8 mouse cellular contexts compared by ENCODE assay signal in the genomic region with DNA sequence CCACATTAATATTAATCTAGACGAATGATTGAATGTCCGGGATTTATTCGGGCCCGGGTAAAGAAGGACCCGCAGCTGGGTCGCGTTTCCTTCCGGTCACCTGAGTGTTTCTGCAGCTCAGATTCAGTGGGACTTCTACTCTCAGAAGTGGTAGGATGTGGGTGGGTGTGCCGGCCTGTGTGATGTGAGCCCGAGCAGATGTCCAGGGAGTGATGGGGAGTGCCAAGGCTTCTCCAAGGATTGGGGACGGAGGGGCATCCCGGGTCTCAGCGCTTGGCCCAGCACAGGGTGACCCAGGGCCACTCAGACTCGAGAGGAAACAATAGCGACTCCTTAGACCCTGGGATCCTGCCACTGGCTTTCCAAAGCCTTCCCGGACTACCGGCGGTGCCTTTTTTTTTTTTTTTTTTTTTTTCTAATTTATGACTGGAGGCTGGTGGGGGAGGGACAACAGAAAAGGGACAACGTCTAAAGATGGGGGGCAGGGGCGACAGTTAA. TPM values are rescaled to one million over a fixed set of nuclear protein-coding genes. Genes with fewer than 3 reads are reported as not detected.
DNase-seq lines count a peak whose midpoint lies in the region; ATAC-seq and TF ChIP-seq lines count a peak whose summit lies in the region.

A gene (plus strand): TSS at position 497 of the 498 bp plus-strand sequence.

- peak within 1 kb of the TSS; percentile 92 for H3K4me2 ChIP-seq in heart, embryonic 13.5 days
- peak within 1 kb of the TSS; percentile 88 for H3K4me2 ChIP-seq in forebrain, postnatal 0 days (ENCODE audit: low read depth)
- peak within 1 kb of the TSS; percentile 88 for H3K4me2 ChIP-seq in midbrain, embryonic 12.5 days (replicated peaks)

- intact Hi-C loops in heart, postnatal 36 days (cut with DNase I): loop anchor here (2.0 kb wide), 1 partner anchor 67 kb away; no protein-coding TSS in a partner anchor

- no peaks in the 10 kb centered on the region for H3K36me3 ChIP-seq in heart, embryonic 13.5 days
- no peaks in the 10 kb centered on the region for H3K36me3 ChIP-seq in forebrain, postnatal 0 days (ENCODE audit: insufficient read depth)
- no peaks in the 10 kb centered on the region for H3K36me3 ChIP-seq in midbrain, embryonic 12.5 days

- H3K4me3 ChIP-seq in heart, embryonic 13.5 days: peak within 1 kb of the TSS; percentile 70
- H3K4me3 ChIP-seq in forebrain, postnatal 0 days (ENCODE audit: low read depth, low read length): peak within 1 kb of the TSS; percentile 71
- H3K4me3 ChIP-seq in midbrain, embryonic 12.5 days: peak within 1 kb of the TSS; percentile 79

- ATAC-seq in heart, embryonic 13.5 days (ENCODE audit: extremely low read depth, insufficient number of reproducible peaks, low FRiP score, low TSS enrichment): no peak
- ATAC-seq in forebrain, postnatal 0 days: peak; percentile 36
- peak; percentile 44 for ATAC-seq in midbrain, embryonic 12.5 days (ENCODE audit: low FRiP score, low read depth)
- ATAC-seq in CD4-positive, CD25-positive, alpha-beta regulatory T cell, adult 4 months: no peak

- H3K4me1 ChIP-seq in heart, embryonic 13.5 days: peaks cover 18% of the 10 kb centered on the region
- peaks cover 15% of the 10 kb centered on the region for H3K4me1 ChIP-seq in forebrain, postnatal 0 days (ENCODE audit: insufficient read depth)
- peaks cover 55% of the 10 kb centered on the region for H3K4me1 ChIP-seq in midbrain, embryonic 12.5 days

- no peak within 1 kb of the TSS for H3K27ac ChIP-seq in heart, embryonic 13.5 days (replicated peaks)
- H3K27ac ChIP-seq in forebrain, postnatal 0 days (ENCODE audit: low read depth, low read length): peak within 1 kb of the TSS; percentile 86
- peak within 1 kb of the TSS; percentile 97 for H3K27ac ChIP-seq in midbrain, embryonic 12.5 days (replicated peaks)

- no peak for DNase-seq in heart, postnatal 36 days
- DNase-seq in cerebellum, adult 11-12 months: peak; percentile 66
- DNase-seq in forebrain, postnatal 0 days: no peak
- DNase-seq in layer of hippocampus, postnatal 36 days: peak; percentile 60 to 73
- no peak for DNase-seq in testis, postnatal 10 days (ENCODE audit: low spot score)

- H3K27me3 ChIP-seq in heart, embryonic 13.5 days (replicated peaks): peaks cover 63% of the 10 kb centered on the region
- no peaks in the 10 kb centered on the region; the same call in 1 of the 2 replicates for H3K27me3 ChIP-seq in forebrain, postnatal 0 days (ENCODE audit: insufficient read depth, low read length)
- no peaks in the 10 kb centered on the region for H3K27me3 ChIP-seq in midbrain, embryonic 12.5 days

- under 1% methylated on average over 20 of the region's 20 CpGs for WGBS in heart, embryonic 13.5 days
- WGBS in forebrain, postnatal 0 days: under 1% methylated on average over 20 of the region's 20 CpGs
- WGBS in midbrain, embryonic 12.5 days: under 1% methylated on average over 20 of the region's 20 CpGs

- no peak for TF ChIP-seq CTCF in forebrain, postnatal 0 days (IDR thresholded peaks at IDR 0.05; ENCODE audit: low read depth)

- peak within 1 kb of the TSS; percentile 80 for H3K9ac ChIP-seq in heart, embryonic 13.5 days
- peak within 1 kb of the TSS; percentile 80 for H3K9ac ChIP-seq in forebrain, postnatal 0 days
- H3K9ac ChIP-seq in midbrain, embryonic 12.5 days (replicated peaks): peak within 1 kb of the TSS; percentile 81

- no peaks in the 10 kb centered on the region for H3K9me3 ChIP-seq in heart, embryonic 13.5 days
- no peaks in the 10 kb centered on the region for H3K9me3 ChIP-seq in forebrain, postnatal 0 days (ENCODE audit: low read length)
- no peaks in the 10 kb centered on the region for H3K9me3 ChIP-seq in midbrain, embryonic 12.5 days

RNA-seq across cellular contexts. Expression of the gene that starts here (rescaled TPM):
- 0.31 and 0.35 TPM in 2 replicates for polyA plus RNA-seq in heart, embryonic 13.5 days (2015; fragmentation: Nextera tagmentation; extraction: Ambion mirVana)
- total RNA-seq in heart, postnatal 36 days (2021): under 1 TPM; 0.03 to 0.08 TPM
- total RNA-seq in forebrain, postnatal 0 days (2014; rRNA removed): 77.1 and 82.0 TPM in 2 replicates
- polyA plus RNA-seq in forebrain, postnatal 0 days (2015; fragmentation: Nextera tagmentation; extraction: Ambion mirVana): 8.0 and 18.4 TPM in 2 replicates
- 1,000 to 10,000 TPM; 1,671 to 1,869 TPM for total RNA-seq in layer of hippocampus, postnatal 36 days (2021)
- polyA plus RNA-seq in midbrain, embryonic 12.5 days (2016; fragmentation: Nextera tagmentation; extraction: Ambion mirVana): 20.6 and 25.7 TPM in 2 replicates
- under 1 TPM in 1 of 2 experiments, not detected in 1; 0.09 TPM for polyA plus RNA-seq in CD4-positive, CD25-positive, alpha-beta regulatory T cell, adult 4 months (2017; shearing (Covaris generic))

Comparison
In these comparisons a context has a peak if more than half of its experiments do, and no peak if none do; other contexts are left out.
1. RNA of the gene that starts here (total RNA-seq): 1,671 to 1,869 TPM in layer of hippocampus, postnatal 36 days and 77.1 to 82.0 TPM in forebrain, postnatal 0 days; 0.03 to 0.08 TPM in heart, postnatal 36 days; every median in the first group is over 10 times any median in the second.
2. RNA of the gene that starts here (total RNA-seq): 1,671 to 1,869 TPM in layer of hippocampus, postnatal 36 days; 77.1 to 82.0 TPM in forebrain, postnatal 0 days; every median in the first group is over 10 times any median in the second.
3. ATAC-seq: peak in forebrain, postnatal 0 days (single experiment) and midbrain, embryonic 12.5 days (single experiment); none in heart, embryonic 13.5 days (single experiment) and CD4-positive, CD25-positive, alpha-beta regulatory T cell, adult 4 months (single experiment).
4. DNase-seq: peak in cerebellum, adult 11-12 months (single experiment) and layer of hippocampus, postnatal 36 days (2 of 2); none in heart, postnatal 36 days (0 of 2), forebrain, postnatal 0 days (single experiment) and testis, postnatal 10 days (single experiment).
5. Peak in every context shown above with its lines, with median percentiles within 50 percentile points of each other: H3K4me2 ChIP-seq, H3K4me3 ChIP-seq and H3K9ac ChIP-seq.